Mouse (Mus musculus) gastrocnemius, postnatal 25 days (tissue): Measurements from ENCODE around the gene 5730522E02Rik. TPM values are rescaled to one million over a fixed set of nuclear protein-coding genes. Genes with fewer than 3 reads are reported as not detected.
"Not testable (repeated sequence)": the region's sequence is repeated elsewhere in the genome, so short reads cannot be mapped to it uniquely, and the experiment has no call there.

Experiments
- DNase-seq: peaks from one replicate; pipeline ENCODE4 v3.0.0; 2022
- long read RNA-seq, 2 experiments: library from polyadenylated mRNA; stranded (forward); transcript quantifications; one replicate each; pipeline ENCODE4 v2.0.0; 2021
- total RNA-seq, 2 experiments: library from RNA; stranded (reverse); gene quantifications; 1 replicate in 1 of 2; 2 replicates in 1 of 2; pipeline ENCODE4 v1.2.3; 2021

5730522E02Rik gene
- not detected for total RNA-seq
- long read RNA-seq, experiment 1, result 0 reads
- long read RNA-seq, experiment 2, result 0 reads

- DNase-seq, result no peak
Measured at GRCm38 (mm10) chr11:26210582-26211180, at the start of gene 5730522E02Rik. TSS of gene 5730522E02Rik (minus strand) at chr11:26210763.

- no peak for DNase-seq
Measured at GRCm38 (mm10) chr11:26236540-26236939, 26.0 kb upstream of the 5730522E02Rik start.

GRCm38 (mm10) chr11:26229895-26230294, 19.3 kb upstream of the 5730522E02Rik start:
- no peak for DNase-seq

- not testable (repeated sequence) for DNase-seq
Measured at GRCm38 (mm10) chr11:26213643-26214042, 3.1 kb upstream of the 5730522E02Rik start.

GRCm38 (mm10) chr11:26209811-26210581, 567 bp downstream of the 5730522E02Rik start:
- DNase-seq, result peak; percentile 18

GRCm38 (mm10) chr11:26203466-26203865, 7.1 kb downstream of the 5730522E02Rik start:
- DNase-seq, result no peak

GRCm38 (mm10) chr11:26202842-26203241, 7.7 kb downstream of the 5730522E02Rik start:
- no peak for DNase-seq

GRCm38 (mm10) chr11:26201778-26202097, 8.8 kb downstream of the 5730522E02Rik start:
- DNase-seq, result no peak

GRCm38 (mm10) chr11:26200970-26201777, 9.4 kb downstream of the 5730522E02Rik start:
- DNase-seq, result no peak

GRCm38 (mm10) chr11:26195468-26195867, 15.1 kb downstream of the 5730522E02Rik start:
- no peak for DNase-seq

GRCm38 (mm10) chr11:26187231-26187967, 23.2 kb downstream of the 5730522E02Rik start:
- DNase-seq, result no peak

GRCm38 (mm10) chr11:26170572-26170971, 40.0 kb downstream of the 5730522E02Rik start:
- DNase-seq, result no peak

GRCm38 (mm10) chr11:26167609-26167971, 43.0 kb downstream of the 5730522E02Rik start:
- DNase-seq, result no peak

- no peak for DNase-seq
Measured at GRCm38 (mm10) chr11:26166966-26167608, 43.5 kb downstream of the 5730522E02Rik start.

- no peak for DNase-seq
Measured at GRCm38 (mm10) chr11:26164651-26165259, 45.8 kb downstream of the 5730522E02Rik start.

GRCm38 (mm10) chr11:26161354-26161753, 49.2 kb downstream of the 5730522E02Rik start:
- no peak for DNase-seq

GRCm38 (mm10) chr11:26159033-26159432, 51.5 kb downstream of the 5730522E02Rik start:
- no peak for DNase-seq

GRCm38 (mm10) chr11:26140024-26140423, 70.5 kb downstream of the 5730522E02Rik start:
- DNase-seq, result no peak

- no peak for DNase-seq
Measured at GRCm38 (mm10) chr11:26138013-26138412, 72.5 kb downstream of the 5730522E02Rik start.

- no peak for DNase-seq
Measured at GRCm38 (mm10) chr11:26130911-26131310, 79.7 kb downstream of the 5730522E02Rik start.

- DNase-seq, result no peak
Measured at GRCm38 (mm10) chr11:26129054-26129453, 81.5 kb downstream of the 5730522E02Rik start.
